Mouse (Mus musculus) kidney, adult 2 months (tissue): ENCODE data around the gene Phf20. TPM values are rescaled to one million over a fixed set of nuclear protein-coding genes. Genes with fewer than 3 reads are reported as not detected.
"Not testable (repeated sequence)": the region's sequence is repeated elsewhere in the genome, so short reads cannot be mapped to it uniquely, and the experiment has no call there.

Source experiments
- DNase-seq: peaks from one replicate; pipeline ENCODE4 v3.0.0; 2021
- H3K27ac ChIP-seq: fragments of 200-500 bp; 2 replicates; pipeline ENCODE4 v1.5.1; 2012; ENCODE audit warnings: low read depth, low read length, control low read depth, inconsistent platforms; ENCODE audit not compliant: insufficient read depth
- H3K27me3 ChIP-seq: fragments of 200-500 bp; replicated peaks from 2 replicates; pipeline ENCODE4 v1.6.1; 2012; ENCODE audit warnings: mild to moderate bottlenecking, moderate library complexity, low read length, inconsistent platforms; ENCODE audit not compliant: control insufficient read depth, insufficient read depth
- H3K36me3 ChIP-seq: fragments of 200-500 bp; 2 replicates; pipeline ENCODE4 v1.6.1; 2012; ENCODE audit warnings: mild to moderate bottlenecking, moderate library complexity, low read length, inconsistent platforms; ENCODE audit not compliant: control insufficient read depth, insufficient read depth
- H3K4me1 ChIP-seq: fragments of 200-500 bp; 2 replicates; pipeline ENCODE4 v1.6.1; 2011; ENCODE audit warnings: low read length; ENCODE audit not compliant: control insufficient read depth, insufficient read depth
- H3K4me3 ChIP-seq: fragments of 200-500 bp; 2 replicates; pipeline ENCODE4 v1.5.1; 2011; ENCODE audit warnings: mild to moderate bottlenecking, low read depth, low read length, control low read depth; ENCODE audit not compliant: insufficient read depth
- CTCF ChIP-seq: fragments of 200-500 bp; conservative IDR thresholded peaks from 2 replicates; pipeline ENCODE4 v1.5.1; 2011; ENCODE audit warnings: low read depth, mild to moderate bottlenecking, control low read depth, low read length, moderate library complexity, mixed read lengths; ENCODE audit not compliant: insufficient read depth, insufficient read length
- POLR2A ChIP-seq: fragments of 200-500 bp; IDR thresholded peaks from one replicate; pipeline ENCODE4 v1.6.1; 2011; ENCODE audit warnings: low read depth, low read length, control low read depth
- WGBS: fragments of 180-500 bp; shearing (Covaris S2); methylation state at CpG from one replicate; pipeline ENCODE4 v1.1.7; 2018; 5-methylcytosine and 5-hydroxymethylcytosine counted together
- polyA plus RNA-seq: library from polyadenylated mRNA; depleted of rRNA; stranded (reverse); fragments of >200 nt; gene quantifications from 2 replicates; pipeline ENCODE4 v1.2.3, GENCODE M21; 2012

Phf20 gene
- polyA plus RNA-seq, 1 experiment, result 14.6 TPM

DNA sequence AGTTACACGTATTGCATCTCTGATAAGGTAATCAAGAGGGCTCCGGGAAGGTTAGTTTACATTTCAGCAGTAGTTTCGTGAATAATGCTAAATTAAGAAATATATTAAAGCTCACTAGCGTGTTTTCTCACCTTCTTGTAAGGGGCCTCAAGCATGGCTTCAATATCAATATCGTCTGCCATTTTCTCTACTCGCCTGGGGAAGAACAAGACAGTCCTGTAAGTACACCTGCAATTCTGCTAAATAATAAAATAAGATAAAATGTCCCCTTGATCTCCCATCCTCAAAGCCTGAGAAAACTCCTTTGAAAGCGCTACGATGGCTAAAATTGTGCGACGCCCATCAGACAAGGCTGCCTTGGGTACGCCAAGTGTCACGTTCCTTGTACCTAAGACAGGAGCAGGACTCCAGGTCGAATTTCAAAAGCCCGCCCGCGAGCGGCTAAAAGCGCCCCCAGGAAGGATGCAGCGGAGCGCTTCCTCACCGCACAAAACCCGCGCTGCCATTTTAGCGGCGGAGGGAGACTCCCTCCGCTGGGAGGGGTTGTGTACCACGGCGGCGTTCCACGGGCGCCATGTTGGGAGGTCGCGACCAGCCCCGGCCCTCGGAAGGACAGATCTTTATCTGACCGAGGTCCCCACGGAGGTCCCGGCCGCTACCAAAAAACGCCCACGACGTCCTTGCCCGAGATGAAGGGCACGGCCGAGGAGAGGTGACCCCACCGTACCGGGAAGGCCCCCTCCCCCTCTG is 17.0 kb upstream of the Phf20 start:
- TF ChIP-seq POLR2A (no peak), CTCF (no peak)
- Histone ChIP-seq H3K27ac (peak overlapping the region; percentile 99), H3K4me3 (peak overlapping the region; percentile 92), H3K27me3 (no peaks in the 10 kb centered on the region), H3K4me1 (peaks cover 19% of the 10 kb centered on the region), H3K36me3 (peaks cover 9% of the 10 kb centered on the region; the same call in 1 of the 2 replicates)
- under 1% methylated on average over 47 of the region's 47 CpGs for WGBS
- DNase-seq, result peak; percentile 83

DNA sequence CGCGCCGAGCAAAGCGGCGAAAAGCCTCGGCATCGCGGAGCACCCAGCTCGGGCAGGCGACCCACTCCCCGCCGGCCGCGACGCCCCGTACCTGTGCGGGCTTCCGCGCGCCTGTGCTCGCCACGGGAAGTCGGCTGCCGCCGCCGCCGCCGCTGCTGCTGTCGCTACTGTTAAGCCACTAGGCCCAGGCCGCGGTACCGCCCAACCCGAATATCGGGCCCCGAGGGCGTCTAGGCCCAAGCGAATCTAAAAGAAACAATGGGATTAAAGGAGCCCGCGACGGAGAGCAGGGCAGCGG is 16.5 kb upstream of the Phf20 start:
- Histone ChIP-seq H3K27ac (peak overlapping the region; percentile 99), H3K36me3 (peaks cover 7% of the 10 kb centered on the region; the same call in 1 of the 2 replicates), H3K4me1 (peaks cover 19% of the 10 kb centered on the region), H3K27me3 (no peaks in the 10 kb centered on the region), H3K4me3 (peak overlapping the region; percentile 92)
- DNase-seq, result no peak
- TF ChIP-seq CTCF, result no peak
- no peak for TF ChIP-seq POLR2A
- under 1% methylated on average over 41 of the region's 41 CpGs for WGBS

- TF ChIP-seq CTCF, result peak; percentile 44
- TF ChIP-seq POLR2A, result peak; percentile 96
- Histone ChIP-seq H3K4me3 (peak within 1 kb of the TSS; percentile 92), H3K27me3 (no peaks in the 10 kb centered on the region), H3K27ac (peak within 1 kb of the TSS; percentile 99), H3K36me3 (peaks cover 7% of the 10 kb centered on the region; the same call in 1 of the 2 replicates), H3K4me1 (peaks cover 19% of the 10 kb centered on the region)
- DNase-seq, result peak; percentile 100
- under 1% methylated on average over 47 of the region's 47 CpGs for WGBS
These were observed 16.0 kb upstream of the Phf20 start, which contains the start of gene Rbm39 for GRCm38 (mm10) chr2:156180094-156180821. TSS of gene Rbm39 (minus strand) at chr2:156180238.

- H3K36me3 ChIP-seq, result peaks cover 7% of the 10 kb centered on the region; the same call in 1 of the 2 replicates
- no peaks in the 10 kb centered on the region for H3K27me3 ChIP-seq
- WGBS, result 5% methylated on average over 8 of the region's 8 CpGs
- TF ChIP-seq POLR2A, result no peak
- no peak for TF ChIP-seq CTCF
- peak overlapping the region; percentile 71 for H3K4me3 ChIP-seq
- peaks cover 19% of the 10 kb centered on the region for H3K4me1 ChIP-seq
- peak; percentile 43 for DNase-seq
- H3K27ac ChIP-seq, result peak overlapping the region; percentile 98
These were observed 15.3 kb upstream of the Phf20 start for GRCm38 (mm10) chr2:156180824-156181590.

GRCm38 (mm10) chr2:156181592-156181991 is 14.7 kb upstream of the Phf20 start:
- WGBS, result 64% methylated on average over 2 of the region's 2 CpGs
- Histone ChIP-seq H3K36me3 (peaks cover 7% of the 10 kb centered on the region; the same call in 1 of the 2 replicates), H3K4me3 (no peak overlapping the region), H3K27me3 (no peaks in the 10 kb centered on the region), H3K4me1 (peaks cover 19% of the 10 kb centered on the region), H3K27ac (peak overlapping the region; percentile 98)
- TF ChIP-seq POLR2A, result no peak
- TF ChIP-seq CTCF, result no peak
- no peak for DNase-seq

DNA sequence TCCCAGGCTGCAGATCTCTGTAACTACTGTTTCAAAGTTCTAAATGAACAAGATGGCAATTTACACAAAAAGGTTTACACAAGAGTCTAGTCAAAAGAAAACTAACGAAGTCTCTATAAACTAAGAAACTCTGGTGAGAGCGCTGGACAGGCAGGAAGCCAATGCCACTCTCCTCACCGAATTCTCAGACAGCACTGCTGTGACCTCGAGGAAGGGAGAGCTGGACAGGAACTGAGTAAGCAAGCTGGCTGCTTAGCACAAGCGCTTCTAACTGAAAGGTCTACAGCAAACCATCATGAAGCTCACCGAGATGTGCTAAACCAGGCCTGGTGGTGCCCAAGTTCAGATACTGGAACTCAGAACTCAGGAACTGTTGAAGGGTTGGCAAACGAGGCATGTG is 7.0 kb upstream of the Phf20 start:
- H3K4me3 ChIP-seq, H3K27ac ChIP-seq, H3K27me3 ChIP-seq, H3K4me1 ChIP-seq, DNase-seq, H3K36me3 ChIP-seq: not testable (repeated sequence)
- 67% methylated on average over 7 of the region's 7 CpGs for WGBS
